Mouse (Mus musculus) T-helper 1 cell (primary cell): ENCODE data around the gene Tiam1.

Experiments used
- in situ Hi-C: fragments of 300-600 bp; cut with MboI, MseI; formaldehyde crosslinking; loops from one replicate; pipeline ENCODE4 v1.15.1; 2025; ENCODE audit warnings: high pct_unique_total_duplicates

Tiam1 gene

GRCm38 (mm10) chr16:89922458-89922857, 221.1 kb downstream of the Tiam1 start:
- in situ Hi-C loops = no loop called here

- in situ Hi-C loops = no loop called here
These were observed 222.2 kb downstream of the Tiam1 start for GRCm38 (mm10) chr16:89921370-89921769.

DNA sequence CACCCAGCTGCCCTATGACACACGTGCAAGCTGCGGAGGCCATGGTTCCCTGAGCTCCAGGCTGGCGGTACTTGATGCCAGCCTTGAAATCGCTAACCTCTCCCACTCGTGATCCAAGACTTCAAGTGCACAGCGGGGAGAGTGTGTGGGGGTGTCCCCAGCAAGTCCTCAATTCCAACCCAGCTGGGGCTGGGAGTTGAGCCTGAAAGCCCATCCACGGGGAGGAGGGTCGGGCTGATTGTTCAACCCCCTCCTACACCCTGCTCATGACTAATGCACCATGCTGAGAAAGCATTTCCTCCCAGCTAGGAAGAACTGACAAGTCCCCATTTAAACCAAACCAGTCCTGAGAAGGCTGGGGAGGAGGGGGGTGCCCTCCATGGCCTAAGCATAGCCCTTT, 223.2 kb downstream of the Tiam1 start:
- in situ Hi-C loops = no loop called here

DNA sequence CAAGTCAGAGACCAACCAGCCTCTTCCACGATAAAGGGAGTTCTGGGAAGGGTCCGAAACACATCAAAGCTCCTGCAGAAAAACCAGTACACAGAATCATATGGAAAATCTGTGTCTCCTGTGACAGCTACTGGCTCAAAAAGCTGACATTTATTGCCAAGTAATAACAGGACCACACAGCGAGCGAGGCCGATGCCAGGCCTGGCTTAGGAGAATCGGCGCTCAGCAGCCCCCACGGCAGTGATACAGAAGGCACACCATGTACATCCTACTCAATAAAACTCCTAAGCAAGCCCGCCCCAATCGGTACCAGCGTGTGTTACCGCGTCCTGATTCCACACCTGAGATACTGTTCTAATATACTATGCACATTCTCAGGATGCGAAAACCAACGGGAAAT, 226.2 kb downstream of the Tiam1 start:
- in situ Hi-C loops = no loop called here

DNA sequence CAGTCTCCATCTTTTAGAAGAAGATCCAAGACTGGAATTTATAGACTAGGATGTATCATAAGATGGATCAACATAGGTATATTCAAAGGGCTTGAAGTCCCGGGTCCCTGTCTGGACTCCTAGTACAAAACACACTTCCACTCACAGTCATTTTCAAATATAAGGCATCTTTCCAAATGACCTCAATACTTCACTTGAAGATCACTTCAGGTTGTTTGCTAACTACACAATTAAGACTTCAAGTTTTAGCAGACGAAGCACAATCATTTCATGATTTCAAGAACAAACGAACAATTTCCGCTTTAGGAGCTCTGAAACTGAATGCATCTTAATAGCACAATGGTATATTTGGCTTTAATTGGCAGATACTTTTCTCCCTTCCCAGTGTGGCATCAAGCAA, 228.6 kb downstream of the Tiam1 start:
- in situ Hi-C loops = no loop called here

- in situ Hi-C loops = no loop called here
These were observed 230.7 kb downstream of the Tiam1 start for GRCm38 (mm10) chr16:89912686-89913375.

DNA sequence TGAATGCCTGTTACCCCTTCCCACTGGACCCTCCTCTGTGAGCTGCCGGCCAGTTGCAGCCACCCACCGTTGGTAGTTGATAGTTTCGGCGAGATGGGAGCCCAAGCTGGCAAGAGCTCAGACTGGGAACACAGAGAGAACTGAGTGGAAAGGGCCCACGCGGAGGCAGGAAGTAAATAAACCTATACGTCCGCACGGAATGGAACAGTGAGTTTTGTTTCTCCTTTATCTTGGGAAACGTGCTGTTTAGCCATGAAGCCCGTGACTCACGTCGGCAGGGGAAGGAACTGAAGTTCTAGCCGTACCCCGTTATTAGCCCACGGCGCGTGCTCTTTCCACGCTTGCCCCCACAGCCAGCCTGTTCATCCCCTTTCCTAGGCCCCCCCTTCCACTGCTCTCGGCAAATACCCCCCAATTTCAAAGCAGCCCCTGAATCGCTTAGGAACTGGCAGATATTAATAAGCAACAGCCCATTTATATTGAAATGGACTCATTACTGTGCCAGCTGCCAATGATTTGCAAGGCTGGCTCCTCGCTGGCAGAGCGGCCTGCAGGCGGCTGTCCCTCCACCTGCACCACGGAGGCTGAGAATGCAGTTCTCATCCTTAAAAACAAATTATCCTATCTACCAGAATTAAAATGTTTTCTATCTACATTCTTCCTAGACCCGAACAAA, 234.0 kb downstream of the Tiam1 start:
- in situ Hi-C loops = loop anchor here (5.0 kb wide), 1 partner anchor 137 kb away; no protein-coding TSS in a partner anchor

- in situ Hi-C loops = loop anchor here (5.0 kb wide), 1 partner anchor 135 kb away; no protein-coding TSS in a partner anchor
These were observed 235.9 kb downstream of the Tiam1 start for GRCm38 (mm10) chr16:89907651-89908050.

DNA sequence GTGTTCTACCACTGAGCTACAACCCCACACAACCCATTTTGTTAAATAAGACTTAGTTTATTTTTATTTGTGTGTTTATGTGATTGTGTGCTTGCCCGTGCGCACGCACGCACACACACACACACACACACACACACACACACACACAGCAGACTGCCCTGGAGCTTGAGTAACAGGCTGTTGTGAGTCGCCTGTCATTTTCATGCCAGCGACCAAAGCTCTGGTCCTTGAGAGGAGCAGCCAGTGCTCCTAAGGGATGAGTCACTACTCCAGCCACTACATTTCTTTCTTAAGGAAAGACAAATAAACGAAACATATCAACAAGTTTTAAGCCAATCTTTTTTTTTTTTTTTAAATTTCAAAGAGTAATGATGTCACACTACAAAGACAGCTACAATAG, 236.7 kb downstream of the Tiam1 start:
- in situ Hi-C loops = loop anchor here (5.0 kb wide), 1 partner anchor 135 kb away; no protein-coding TSS in a partner anchor

GRCm38 (mm10) chr16:89905730-89906305, 237.8 kb downstream of the Tiam1 start:
- in situ Hi-C loops = loop anchor here (5.0 kb wide), 1 partner anchor 134 kb away; no protein-coding TSS in a partner anchor

- in situ Hi-C loops = no loop called here
These were observed 239.4 kb downstream of the Tiam1 start for GRCm38 (mm10) chr16:89904121-89904520.

DNA sequence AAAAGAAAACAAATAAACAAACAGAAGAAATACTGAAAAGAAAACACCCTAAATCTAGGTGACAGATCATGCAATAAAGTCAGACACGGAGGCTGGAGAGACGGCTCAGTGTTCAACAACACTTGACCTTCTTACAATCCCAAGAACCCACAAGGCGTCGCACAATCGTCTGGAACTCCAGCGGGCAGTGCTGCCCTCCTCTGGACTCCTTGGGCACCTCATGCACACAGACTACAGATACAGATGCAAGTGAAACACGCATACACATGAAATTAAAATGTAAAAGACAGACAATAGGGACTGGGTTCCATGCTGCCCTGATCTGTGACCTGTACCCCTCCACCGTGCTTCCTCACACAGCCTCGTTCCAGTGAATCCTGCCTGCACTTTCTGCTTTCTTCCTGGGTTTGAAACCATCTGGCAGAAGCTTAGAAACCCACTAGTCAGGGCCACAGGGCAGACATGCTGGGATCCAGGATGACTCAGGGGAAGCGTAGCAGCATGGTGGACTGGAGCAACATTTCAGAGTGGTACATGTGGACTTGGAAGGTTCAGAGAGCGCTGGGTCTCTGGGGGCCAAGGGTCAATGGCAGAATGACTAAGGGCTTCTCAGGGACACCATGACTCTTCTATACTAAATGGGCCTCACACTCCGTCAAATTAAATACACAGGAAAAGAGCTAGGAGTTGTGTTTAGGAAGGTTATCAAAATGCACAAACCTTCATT, 240.8 kb downstream of the Tiam1 start:
- in situ Hi-C loops = no loop called here

GRCm38 (mm10) chr16:89900681-89901080, 242.9 kb downstream of the Tiam1 start:
- in situ Hi-C loops = no loop called here

DNA sequence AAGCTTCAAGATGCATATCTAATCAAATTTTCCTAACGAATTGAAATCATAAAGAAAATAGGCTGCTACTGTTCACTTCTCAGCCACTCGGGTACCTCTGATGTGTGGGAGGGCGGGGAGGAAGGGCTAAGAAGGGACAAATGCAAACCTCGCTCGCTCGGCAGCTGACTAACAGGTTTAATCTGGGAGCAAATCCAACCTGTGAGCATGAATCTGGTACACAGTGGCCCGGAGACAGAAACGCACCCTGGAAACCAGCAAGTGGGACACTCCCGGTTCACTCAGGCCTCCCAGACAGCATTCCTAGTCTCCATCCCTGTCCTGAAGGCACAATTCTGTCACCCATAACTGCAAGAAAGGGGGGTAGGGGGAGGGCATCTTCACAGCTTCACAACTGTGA, 244.4 kb downstream of the Tiam1 start:
- in situ Hi-C loops = no loop called here

DNA sequence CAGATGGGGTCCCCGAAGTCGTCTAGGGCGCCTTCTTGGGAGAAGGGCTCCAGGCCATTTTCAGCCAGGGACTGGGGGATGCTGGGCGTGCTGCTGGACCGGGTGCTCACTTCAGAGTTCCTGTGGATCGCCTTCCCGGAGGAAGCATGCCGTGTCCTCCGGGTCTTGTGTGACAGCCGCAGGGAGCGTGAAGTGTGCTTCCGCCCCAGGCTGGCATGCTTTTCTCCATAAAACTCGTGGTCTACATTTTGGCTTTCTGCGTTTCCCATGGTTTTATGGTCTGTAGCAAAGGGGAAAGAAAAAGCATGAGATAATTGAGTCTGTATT, 245.3 kb downstream of the Tiam1 start:
- in situ Hi-C loops = no loop called here

DNA sequence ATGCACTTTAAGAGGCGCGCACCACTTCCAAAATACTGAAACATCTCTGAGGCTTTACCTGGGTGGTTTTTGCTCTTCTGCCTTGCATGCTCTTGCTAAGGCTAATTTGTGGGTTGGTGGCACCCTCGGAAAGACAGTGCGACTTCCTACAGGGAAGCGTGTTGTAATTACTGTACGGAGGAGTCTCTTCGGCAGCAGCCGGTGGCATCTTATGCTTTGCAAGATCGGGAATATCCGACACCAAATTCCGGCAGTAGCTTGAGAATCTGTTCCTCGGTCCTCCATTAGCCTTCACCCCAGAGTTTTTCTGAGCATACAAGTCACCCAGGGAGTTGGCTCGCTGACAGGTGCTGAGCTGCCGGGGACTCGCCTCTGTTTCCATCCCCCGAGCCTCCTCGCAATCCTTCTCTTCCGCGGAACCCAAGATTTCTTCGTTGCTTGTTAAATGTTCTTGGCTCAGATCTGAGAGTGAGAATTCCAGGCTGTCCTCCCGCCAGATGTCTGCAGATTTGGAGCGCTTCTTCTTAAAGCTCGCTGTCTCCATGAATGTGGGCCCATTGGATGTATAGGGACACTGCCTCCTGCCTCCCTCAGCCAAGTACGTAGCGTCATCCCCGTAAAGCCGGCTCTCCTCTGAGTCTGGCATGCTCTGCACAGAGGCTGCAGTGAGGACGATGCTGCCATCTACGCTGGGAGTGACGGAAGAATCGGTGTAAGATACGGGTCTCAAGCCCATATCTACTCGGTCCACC, 245.8 kb downstream of the Tiam1 start:
- in situ Hi-C loops = no loop called here

GRCm38 (mm10) chr16:89896885-89897546, 246.6 kb downstream of the Tiam1 start:
- in situ Hi-C loops = no loop called here

- in situ Hi-C loops = no loop called here
These were observed 247.2 kb downstream of the Tiam1 start for GRCm38 (mm10) chr16:89896392-89896791.

GRCm38 (mm10) chr16:89895283-89895682, 248.3 kb downstream of the Tiam1 start:
- in situ Hi-C loops = no loop called here

GRCm38 (mm10) chr16:89894816-89895215, 248.8 kb downstream of the Tiam1 start:
- in situ Hi-C loops = no loop called here
